Mouse (Mus musculus) liver, adult 2 months (tissue): ENCODE measurements around the gene Tmem114. TPM values are rescaled to one million over a fixed set of nuclear protein-coding genes. Genes with fewer than 3 reads are reported as not detected.

Experiments used
- DNase-seq: peaks from one replicate; pipeline ENCODE4 v3.0.0-alpha.2; 2011; ENCODE audit warnings: low read depth, low spot score; ENCODE audit errors: extremely low read depth
- H3K27ac ChIP-seq: fragments of 200-500 bp; replicated peaks from 2 replicates; pipeline ENCODE4 v1.5.1; 2012; ENCODE audit warnings: low read depth, mild to moderate bottlenecking, control low read depth, inconsistent platforms, low read length; ENCODE audit not compliant: insufficient read depth
- H3K27me3 ChIP-seq: fragments of 200-500 bp; 2 replicates; pipeline ENCODE4 v1.6.1; 2012; ENCODE audit warnings: mild to moderate bottlenecking, moderate library complexity, low read length, inconsistent platforms; ENCODE audit not compliant: control insufficient read depth, insufficient read depth
- H3K36me3 ChIP-seq: fragments of 200-500 bp; 2 replicates; pipeline ENCODE4 v1.6.1; 2012; ENCODE audit warnings: low read length, inconsistent platforms; ENCODE audit not compliant: control insufficient read depth, insufficient read depth
- H3K4me1 ChIP-seq: fragments of 200-500 bp; 2 replicates; pipeline ENCODE4 v1.6.1; 2011; ENCODE audit warnings: low read length; ENCODE audit not compliant: control insufficient read depth, insufficient read depth
- H3K4me3 ChIP-seq: fragments of 200-500 bp; 2 replicates; pipeline ENCODE4 v1.5.1; 2011; ENCODE audit warnings: low read depth, mild to moderate bottlenecking, control low read depth, low read length, moderate library complexity; ENCODE audit not compliant: insufficient read depth
- H3K79me2 ChIP-seq: fragments of 200-500 bp; 2 replicates; pipeline ENCODE4 v1.6.1; 2012; ENCODE audit warnings: inconsistent platforms, mild to moderate bottlenecking, low read length, moderate library complexity; ENCODE audit not compliant: control insufficient read depth, insufficient read depth
- H3K9ac ChIP-seq: fragments of 200-500 bp; 2 replicates; pipeline ENCODE4 v1.6.1; 2012; ENCODE audit warnings: low read depth, mild to moderate bottlenecking, control low read depth, inconsistent platforms, low read length
- CTCF ChIP-seq: fragments of 200-500 bp; IDR thresholded peaks from 2 replicates; pipeline ENCODE4 v1.5.1; 2011; ENCODE audit warnings: low read depth, low read length, control low read depth
- POLR2A ChIP-seq: fragments of 200-500 bp; IDR thresholded peaks from 2 replicates; pipeline ENCODE4 v1.6.1; 2011; ENCODE audit warnings: low read length, control low read depth; ENCODE audit not compliant: insufficient read depth; ENCODE audit errors: extremely low read depth
- WGBS: fragments of 180-500 bp; shearing (Covaris S2); methylation state at CpG from one replicate; pipeline ENCODE4 v1.1.7; 2018; 5-methylcytosine and 5-hydroxymethylcytosine counted together
- polyA plus RNA-seq: library from polyadenylated mRNA; depleted of rRNA; stranded (reverse); fragments of >200 nt; gene quantifications from 2 replicates; pipeline ENCODE4 v1.2.3, GENCODE M21; 2012
- total RNA-seq: library from RNA; depleted of rRNA; stranded (reverse); fragments of >200 nt; gene quantifications from 2 replicates; pipeline ENCODE4 v1.2.3, GENCODE M21; 2014

Tmem114 gene
- total and polyA plus RNA-seq, 2 experiments = not detected

DNA sequence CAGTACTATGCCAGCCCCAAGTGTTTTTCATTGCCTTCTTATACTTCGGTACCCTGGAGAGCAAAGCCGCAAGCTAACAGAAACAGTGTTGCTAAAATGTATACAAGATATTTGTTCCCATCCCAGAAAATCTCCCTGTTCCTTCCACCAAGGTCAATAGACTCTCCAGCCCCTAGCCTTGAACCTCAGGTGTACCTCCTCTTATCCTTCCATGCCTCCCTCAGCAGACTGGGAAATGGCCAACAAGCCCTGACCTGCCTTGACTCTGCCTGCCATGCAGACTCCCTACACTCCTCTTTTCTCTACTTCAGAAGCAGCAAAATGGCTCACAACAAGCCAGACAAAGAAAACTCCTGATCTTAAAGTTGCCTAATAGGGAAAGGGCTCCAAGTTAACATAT is 28.4 kb upstream of the Tmem114 start:
- no peak overlapping the region for H3K9ac ChIP-seq
- TF ChIP-seq CTCF (no peak), POLR2A (no peak)
- H3K4me3 ChIP-seq = no peak overlapping the region
- no peak for DNase-seq
- 95% methylated on average over 2 of the region's 2 CpGs for WGBS
- H3K36me3 ChIP-seq = no peaks in the 10 kb centered on the region
- H3K27ac ChIP-seq = no peak overlapping the region
- no peaks in the 10 kb centered on the region for H3K27me3 ChIP-seq
- no peaks in the 10 kb centered on the region for H3K79me2 ChIP-seq
- no peaks in the 10 kb centered on the region for H3K4me1 ChIP-seq

DNA sequence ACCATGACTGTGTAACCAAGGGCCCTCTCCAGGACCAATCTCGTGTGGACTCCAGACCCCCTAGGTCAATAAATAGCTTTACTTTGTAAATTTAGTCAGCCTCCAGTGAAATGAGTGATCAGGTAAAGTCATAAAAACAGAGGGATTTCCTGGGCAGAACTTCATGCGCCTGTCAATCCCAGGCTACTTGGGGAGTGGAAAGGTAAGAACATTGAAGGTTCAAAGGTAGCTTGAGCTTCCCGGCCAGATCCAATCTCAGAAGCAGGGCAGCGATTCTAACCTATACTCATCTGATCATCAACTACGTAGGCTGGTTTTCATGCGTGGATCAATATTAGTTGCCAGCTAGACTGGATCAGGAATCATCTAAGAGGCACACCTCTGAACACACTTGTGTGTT is 21.3 kb upstream of the Tmem114 start:
- no peak overlapping the region for H3K27ac ChIP-seq
- H3K9ac ChIP-seq = no peak overlapping the region
- WGBS = 77% methylated on average over 6 of the region's 6 CpGs
- TF ChIP-seq POLR2A (no peak), CTCF (no peak)
- no peaks in the 10 kb centered on the region for H3K79me2 ChIP-seq
- no peak overlapping the region for H3K4me3 ChIP-seq
- DNase-seq = no peak
- no peaks in the 10 kb centered on the region for H3K27me3 ChIP-seq
- H3K36me3 ChIP-seq = no peaks in the 10 kb centered on the region
- H3K4me1 ChIP-seq = no peaks in the 10 kb centered on the region

DNA sequence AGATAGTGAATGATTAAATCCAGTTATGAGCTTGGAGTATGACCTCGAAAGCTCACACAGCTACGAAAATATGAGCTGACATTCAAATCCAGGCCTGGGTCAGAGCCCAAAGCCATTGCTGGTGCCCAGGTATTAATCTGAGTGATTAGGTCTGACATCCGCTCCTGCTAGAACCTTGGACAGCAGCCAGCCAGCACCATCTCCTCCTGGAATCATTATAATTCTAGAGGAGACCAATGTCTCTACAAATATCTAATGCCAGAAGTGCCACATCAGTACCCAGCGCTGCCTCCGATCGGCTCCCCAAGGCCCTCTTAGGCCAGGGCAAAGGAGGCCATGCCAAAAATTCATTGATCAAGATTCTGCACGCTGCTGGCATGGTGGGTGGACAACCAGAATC is 20.0 kb upstream of the Tmem114 start:
- no peak overlapping the region for H3K27ac ChIP-seq
- WGBS = 72% methylated on average over 7 of the region's 7 CpGs
- H3K27me3 ChIP-seq = no peaks in the 10 kb centered on the region
- no peak overlapping the region for H3K9ac ChIP-seq
- no peaks in the 10 kb centered on the region for H3K36me3 ChIP-seq
- H3K79me2 ChIP-seq = no peaks in the 10 kb centered on the region
- H3K4me1 ChIP-seq = no peaks in the 10 kb centered on the region
- no peak overlapping the region for H3K4me3 ChIP-seq
- DNase-seq = no peak
- TF ChIP-seq POLR2A (no peak), CTCF (no peak)

DNA sequence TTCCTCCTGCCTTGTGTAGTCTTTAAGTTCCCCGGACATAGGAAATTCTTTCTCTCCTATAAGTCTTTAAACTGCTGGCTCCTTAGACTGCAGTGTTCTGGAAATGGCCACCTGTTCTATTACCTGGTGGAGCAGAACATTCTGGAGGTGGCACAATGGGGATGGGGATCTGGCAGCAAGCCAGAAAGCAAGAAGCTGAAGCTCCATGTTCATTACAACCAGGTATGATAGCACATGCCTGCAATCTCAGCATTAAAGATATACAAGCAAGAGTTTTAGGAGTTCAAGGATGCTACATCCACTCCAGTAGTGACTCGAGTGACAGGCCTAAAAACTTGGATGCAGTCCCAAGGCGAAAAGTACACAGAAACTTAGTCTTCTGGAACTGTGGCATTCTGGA is 7.7 kb upstream of the Tmem114 start:
- Histone ChIP-seq H3K4me3 (no peak overlapping the region), H3K27me3 (no peaks in the 10 kb centered on the region), H3K9ac (no peak overlapping the region), H3K27ac (no peak overlapping the region), H3K79me2 (no peaks in the 10 kb centered on the region), H3K36me3 (no peaks in the 10 kb centered on the region), H3K4me1 (no peaks in the 10 kb centered on the region)
- WGBS = 88% methylated on average over 3 of the region's 3 CpGs
- no peak for DNase-seq
- TF ChIP-seq CTCF (no peak), POLR2A (no peak)

DNA sequence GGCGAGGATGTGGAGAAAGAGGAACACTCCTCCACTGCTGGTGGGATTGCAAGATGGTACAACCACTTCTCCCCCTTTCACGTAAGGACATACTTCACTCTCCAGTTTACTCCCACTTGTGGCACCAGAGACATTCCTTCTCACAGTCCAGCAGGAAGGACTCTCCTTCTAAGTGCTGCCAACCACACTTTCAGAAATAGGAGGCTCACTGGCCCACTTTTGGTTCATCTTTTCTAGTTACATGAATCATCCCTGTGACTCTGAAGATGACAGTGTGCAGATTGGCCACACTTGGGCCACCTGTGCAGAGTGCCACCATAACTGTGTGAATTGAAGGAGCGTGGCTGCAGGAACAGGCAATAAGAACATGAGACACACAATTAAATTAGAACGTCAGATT is 4.6 kb upstream of the Tmem114 start:
- no peak overlapping the region for H3K27ac ChIP-seq
- no peaks in the 10 kb centered on the region for H3K79me2 ChIP-seq
- no peaks in the 10 kb centered on the region for H3K36me3 ChIP-seq
- no peaks in the 10 kb centered on the region for H3K4me1 ChIP-seq
- TF ChIP-seq POLR2A = no peak
- no peak for TF ChIP-seq CTCF
- no peak overlapping the region for H3K4me3 ChIP-seq
- 90% methylated on average over 4 of the region's 4 CpGs for WGBS
- H3K9ac ChIP-seq = no peak overlapping the region
- no peak for DNase-seq
- peaks cover 6% of the 10 kb centered on the region; the same call in 1 of the 2 replicates for H3K27me3 ChIP-seq

DNA sequence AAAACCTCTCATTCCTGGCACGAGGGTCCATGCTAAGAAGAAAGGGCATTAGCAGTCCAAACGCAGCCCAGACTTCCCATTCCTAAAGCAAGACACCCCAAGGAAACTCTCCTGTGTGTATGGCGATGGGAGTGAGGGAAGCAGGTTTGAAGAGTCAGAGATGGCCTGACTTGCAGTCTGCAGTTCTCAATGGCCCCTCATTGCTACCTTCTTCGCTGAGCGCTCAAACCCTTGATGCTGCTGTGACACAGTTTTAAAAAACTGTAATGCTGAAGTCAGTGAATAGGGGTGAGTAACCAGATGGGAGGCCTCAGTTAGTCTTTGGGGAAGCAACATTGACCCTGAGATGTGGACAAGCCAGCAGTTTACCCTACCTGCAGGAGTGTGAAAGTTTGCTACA is 800 bp upstream of the Tmem114 start:
- no peak for DNase-seq
- Histone ChIP-seq H3K4me1 (no peaks in the 10 kb centered on the region), H3K27ac (no peak overlapping the region), H3K79me2 (no peaks in the 10 kb centered on the region), H3K4me3 (no peak overlapping the region), H3K9ac (no peak overlapping the region), H3K27me3 (peaks cover 6% of the 10 kb centered on the region; the same call in 1 of the 2 replicates), H3K36me3 (no peaks in the 10 kb centered on the region)
- WGBS = 79% methylated on average over 5 of the region's 5 CpGs
- no peak for TF ChIP-seq POLR2A
- no peak for TF ChIP-seq CTCF
